In the genomic region with DNA sequence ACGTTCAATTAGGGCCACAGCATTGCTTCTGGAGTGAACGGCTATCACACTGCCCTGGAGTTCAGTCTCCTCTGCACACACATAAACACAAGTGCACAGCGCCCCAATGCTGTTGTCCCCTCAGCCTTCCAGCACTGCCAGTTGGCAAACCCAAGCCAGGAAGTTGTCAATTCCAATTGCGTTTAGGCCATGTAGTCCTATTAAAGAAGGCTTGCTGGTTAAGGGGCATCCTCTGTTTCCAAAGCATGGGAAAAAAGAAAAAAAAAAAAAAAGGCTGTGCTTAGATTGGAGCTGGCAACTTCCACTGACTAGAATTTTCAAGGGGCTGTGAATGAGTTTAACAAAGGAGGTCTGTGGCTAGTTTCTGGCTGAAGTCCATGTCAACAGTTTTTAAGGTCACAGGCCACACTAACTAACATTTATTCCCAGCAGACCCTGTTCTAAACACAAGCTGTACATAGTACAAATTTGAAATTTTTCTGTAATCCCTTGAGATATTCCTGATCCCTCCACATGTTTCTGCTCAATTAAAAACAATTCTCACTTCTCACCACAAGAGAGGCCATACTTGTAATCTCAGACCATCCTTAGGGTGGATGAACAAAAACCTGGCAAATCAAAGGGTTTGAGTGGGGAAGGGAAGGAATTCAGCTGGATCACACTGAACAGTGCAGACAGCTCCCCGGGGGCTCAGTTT, we compare ENCODE assay signal across 8 mouse cellular contexts.
DNase-seq lines count a peak whose midpoint lies in the region; ATAC-seq and TF ChIP-seq lines count a peak whose summit lies in the region.

No protein-coding gene starts in this region.

- no peaks in the 10 kb centered on the region for H3K9me3 ChIP-seq in hindbrain, embryonic 14.5 days (ENCODE audit: control insufficient read depth, low read length)
- H3K9me3 ChIP-seq in hindbrain, embryonic 11.5 days (ENCODE audit: control insufficient read depth, low read length), result no peaks in the 10 kb centered on the region
- no peaks in the 10 kb centered on the region for H3K9me3 ChIP-seq in lung, postnatal 0 days (ENCODE audit: low read length)

- TF ChIP-seq EP300 in lung, postnatal 0 days (IDR thresholded peaks at IDR 0.05), result no peak

- 65% methylated on average over 5 of the region's 5 CpGs for WGBS in hindbrain, embryonic 14.5 days
- 81% methylated on average over 5 of the region's 5 CpGs for WGBS in hindbrain, embryonic 11.5 days
- 47% methylated on average over 5 of the region's 5 CpGs for WGBS in lung, postnatal 0 days

- H3K4me3 ChIP-seq in hindbrain, embryonic 14.5 days (replicated peaks; ENCODE audit: low read length), result no peak overlapping the region
- H3K4me3 ChIP-seq in hindbrain, embryonic 11.5 days (ENCODE audit: low read depth, low read length), result no peak overlapping the region
- no peak overlapping the region for H3K4me3 ChIP-seq in lung, postnatal 0 days (ENCODE audit: low read depth, low read length)

- no peak overlapping the region for H3K9ac ChIP-seq in hindbrain, embryonic 14.5 days
- H3K9ac ChIP-seq in hindbrain, embryonic 11.5 days (ENCODE audit: low read depth, low read length), result no peak overlapping the region
- H3K9ac ChIP-seq in lung, postnatal 0 days (replicated peaks; ENCODE audit: low read depth), result no peak overlapping the region

- no peak overlapping the region for H3K4me2 ChIP-seq in hindbrain, embryonic 14.5 days (replicated peaks)
- no peak overlapping the region for H3K4me2 ChIP-seq in hindbrain, embryonic 11.5 days (replicated peaks; ENCODE audit: low read depth, low read length)
- H3K4me2 ChIP-seq in lung, postnatal 0 days (replicated peaks; ENCODE audit: low read depth, low read length), result no peak overlapping the region

- no peaks in the 10 kb centered on the region for H3K27me3 ChIP-seq in hindbrain, embryonic 14.5 days (ENCODE audit: control insufficient read depth, insufficient read depth, low read length)
- H3K27me3 ChIP-seq in hindbrain, embryonic 11.5 days (ENCODE audit: control insufficient read depth, insufficient read depth, low read length), result no peaks in the 10 kb centered on the region
- H3K27me3 ChIP-seq in lung, postnatal 0 days (replicated peaks; ENCODE audit: insufficient read depth, low read length), result no peaks in the 10 kb centered on the region

- DNase-seq in hindbrain, embryonic 14.5 days (ENCODE audit: low spot score), result peak; percentile 46
- no peak for DNase-seq in hindbrain, embryonic 11.5 days (ENCODE audit: low spot score)
- DNase-seq in adipocyte (ENCODE audit: low spot score), result peak; percentile 49
- peak; percentile 44 to 55 for DNase-seq in heart, adult 9 months (ENCODE audit: low spot score in 2 of 2)
- DNase-seq in lung, postnatal 0 days (ENCODE audit: low spot score), result peak; percentile 33
- DNase-seq in thymus, postnatal 0 days (ENCODE audit: low spot score), result no peak
- no peak for DNase-seq in urinary bladder, adult 2 months (ENCODE audit: low spot score)
- no peak for DNase-seq in spleen, postnatal 36 days (ENCODE audit: low spot score in 2 of 2)

- H3K36me3 ChIP-seq in hindbrain, embryonic 14.5 days (replicated peaks; ENCODE audit: control insufficient read depth, insufficient read depth), result no peaks in the 10 kb centered on the region
- no peaks in the 10 kb centered on the region for H3K36me3 ChIP-seq in hindbrain, embryonic 11.5 days (ENCODE audit: control insufficient read depth, insufficient read depth, low read length)
- H3K36me3 ChIP-seq in lung, postnatal 0 days (ENCODE audit: insufficient read depth, low read length), result no peaks in the 10 kb centered on the region

- ATAC-seq in hindbrain, embryonic 14.5 days (ENCODE audit: low FRiP score), result peak; percentile 53; the same call in 1 of the 2 replicates
- no peak for ATAC-seq in hindbrain, embryonic 11.5 days (ENCODE audit: low FRiP score)
- ATAC-seq in lung, postnatal 0 days, result 0 out of 2 replicates have a peak, but pooled peaks have one; percentile 23

- no peak overlapping the region for H3K27ac ChIP-seq in hindbrain, embryonic 14.5 days
- H3K27ac ChIP-seq in hindbrain, embryonic 11.5 days (ENCODE audit: low read depth, low read length), result no peak overlapping the region
- H3K27ac ChIP-seq in lung, postnatal 0 days (ENCODE audit: low read length), result no peak overlapping the region

- no peak for TF ChIP-seq CTCF in lung, postnatal 0 days (IDR thresholded peaks at IDR 0.05)

- H3K4me1 ChIP-seq in hindbrain, embryonic 14.5 days (replicated peaks; ENCODE audit: control insufficient read depth, insufficient read depth, low read length), result no peaks in the 10 kb centered on the region
- no peaks in the 10 kb centered on the region for H3K4me1 ChIP-seq in hindbrain, embryonic 11.5 days (replicated peaks; ENCODE audit: control insufficient read depth, insufficient read depth, low read length)
- H3K4me1 ChIP-seq in lung, postnatal 0 days (ENCODE audit: insufficient read depth, low read depth, low read length), result no peaks in the 10 kb centered on the region

Comparison
In these comparisons a context has a peak if more than half of its experiments do, and no peak if none do; other contexts are left out.
1. DNase-seq: peak in hindbrain, embryonic 14.5 days (single experiment), adipocyte (single experiment), heart, adult 9 months (2 of 2) and lung, postnatal 0 days (single experiment); none in hindbrain, embryonic 11.5 days (single experiment), thymus, postnatal 0 days (single experiment), urinary bladder, adult 2 months (single experiment) and spleen, postnatal 36 days (0 of 2).